Mouse (Mus musculus) heart, postnatal 0 days (tissue): Measurements from ENCODE around the gene Cyb561d2.

Source experiments
- CTCF ChIP-seq: IDR thresholded peaks from 2 replicates; pipeline ENCODE4 v1.5.1; 2016; ENCODE audit warnings: antibody characterized with exemption, control low read depth, low read depth
- EP300 ChIP-seq: IDR thresholded peaks from 2 replicates; pipeline ENCODE4 v1.6.1; 2016; ENCODE audit warnings: antibody characterized with exemption, low read depth

GRCm38 (mm10) chr9:107545602-107546001 is 3.6 kb upstream of the Cyb561d2 start:
- TF ChIP-seq CTCF (peak; percentile 92), EP300 (no peak)
